Mouse (Mus musculus) ES-Bruce4 (cell line): ENCODE results near the gene Ppm1j.

Source experiments
- CTCF ChIP-seq: IDR thresholded peaks from one replicate; pipeline ENCODE4 v1.8.1; 2011; ENCODE audit warnings: low read depth, low read length
- POLR2A ChIP-seq: IDR thresholded peaks from one replicate; pipeline ENCODE4 v1.8.1; 2011; ENCODE audit warnings: low read length; ENCODE audit not compliant: insufficient read depth

DNA sequence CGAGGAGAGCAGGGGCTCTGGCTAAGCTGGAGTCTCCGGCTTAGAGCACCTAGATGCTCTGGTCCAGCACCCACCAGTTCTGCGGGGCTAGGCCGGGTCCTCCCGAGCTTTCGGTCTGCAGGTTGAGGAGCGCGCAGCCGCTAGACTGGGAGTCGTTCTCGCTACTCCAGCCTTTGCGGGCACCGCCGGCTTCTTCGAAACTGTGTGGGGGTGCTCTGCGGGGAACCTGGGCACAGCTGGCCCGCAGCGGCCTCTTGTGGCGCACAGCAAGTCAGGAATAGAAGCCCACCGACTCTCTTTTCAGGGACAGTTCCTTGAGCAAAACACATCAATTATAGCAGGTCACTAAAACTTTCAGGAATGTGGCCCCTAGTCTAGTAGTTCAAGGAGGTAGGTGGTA, 3.5 kb upstream of the Ppm1j start:
- no peak for TF ChIP-seq POLR2A
- TF ChIP-seq CTCF = peak; percentile 52
